Mouse (Mus musculus) neural tube, embryonic 13.5 days (tissue): Measurements from ENCODE around the gene Nab1. TPM values are rescaled to one million over a fixed set of nuclear protein-coding genes. Genes with fewer than 3 reads are reported as not detected.
A peak's percentile ranks its signal among the peaks of the same experiment; 100 is the strongest.
"Not testable (repeated sequence)": the region's sequence is repeated elsewhere in the genome, so short reads cannot be mapped to it uniquely, and the experiment has no call there.

Source experiments
- ATAC-seq: fragments of 200-750 bp; cut with Nextera tagmentation; 2 replicates; pipeline ENCODE4 v1.8.0; 2017; ENCODE audit warnings: low read depth, mild to moderate bottlenecking, moderate TSS enrichment, moderate library complexity
- H3K27ac ChIP-seq: fragments of 300-500 bp; sonication (generic); replicated peaks from 2 replicates; pipeline ENCODE4 v1.5.1; 2015; ENCODE audit warnings: moderate library complexity, mild to moderate bottlenecking, inconsistent platforms
- H3K27me3 ChIP-seq: fragments of 300-500 bp; sonication (generic); 2 replicates; pipeline ENCODE4 v1.6.1; 2015; ENCODE audit warnings: mild to moderate bottlenecking, inconsistent platforms
- H3K36me3 ChIP-seq: fragments of 300-500 bp; sonication (generic); 2 replicates; pipeline ENCODE4 v1.6.1; 2015; ENCODE audit warnings: mild to moderate bottlenecking, inconsistent platforms
- H3K4me1 ChIP-seq: fragments of 300-500 bp; sonication (generic); replicated peaks from 2 replicates; pipeline ENCODE4 v1.6.1; 2015; ENCODE audit warnings: inconsistent platforms
- H3K4me2 ChIP-seq: fragments of 300-500 bp; sonication (generic); 2 replicates; pipeline ENCODE4 v1.6.1; 2015; ENCODE audit warnings: inconsistent platforms, mild to moderate bottlenecking, moderate library complexity
- H3K4me3 ChIP-seq: fragments of 300-500 bp; sonication (generic); 2 replicates; pipeline ENCODE4 v1.5.1; 2015; ENCODE audit warnings: mild to moderate bottlenecking, inconsistent platforms
- H3K9ac ChIP-seq: fragments of 300-500 bp; sonication (generic); 2 replicates; pipeline ENCODE4 v1.6.1; 2015; ENCODE audit warnings: moderate library complexity, mild to moderate bottlenecking, inconsistent platforms
- H3K9me3 ChIP-seq: fragments of 300-500 bp; sonication (generic); 2 replicates; pipeline ENCODE4 v1.6.1; 2016; ENCODE audit warnings: inconsistent platforms
- WGBS: fragments of 180-500 bp; shearing (Covaris S2); methylation state at CpG from one replicate; pipeline ENCODE4 v1.1.7; 2015; 5-methylcytosine and 5-hydroxymethylcytosine counted together
- polyA plus RNA-seq: library from polyadenylated mRNA; unstranded; fragments of >200 nt; fragmentation: Nextera tagmentation; extraction: Ambion mirVana; gene quantifications from 2 replicates; pipeline ENCODE4 v1.2.1, GENCODE M21; 2015

Gene Nab1
- polyA plus RNA-seq = 8.9 and 9.7 TPM in 2 replicates

DNA sequence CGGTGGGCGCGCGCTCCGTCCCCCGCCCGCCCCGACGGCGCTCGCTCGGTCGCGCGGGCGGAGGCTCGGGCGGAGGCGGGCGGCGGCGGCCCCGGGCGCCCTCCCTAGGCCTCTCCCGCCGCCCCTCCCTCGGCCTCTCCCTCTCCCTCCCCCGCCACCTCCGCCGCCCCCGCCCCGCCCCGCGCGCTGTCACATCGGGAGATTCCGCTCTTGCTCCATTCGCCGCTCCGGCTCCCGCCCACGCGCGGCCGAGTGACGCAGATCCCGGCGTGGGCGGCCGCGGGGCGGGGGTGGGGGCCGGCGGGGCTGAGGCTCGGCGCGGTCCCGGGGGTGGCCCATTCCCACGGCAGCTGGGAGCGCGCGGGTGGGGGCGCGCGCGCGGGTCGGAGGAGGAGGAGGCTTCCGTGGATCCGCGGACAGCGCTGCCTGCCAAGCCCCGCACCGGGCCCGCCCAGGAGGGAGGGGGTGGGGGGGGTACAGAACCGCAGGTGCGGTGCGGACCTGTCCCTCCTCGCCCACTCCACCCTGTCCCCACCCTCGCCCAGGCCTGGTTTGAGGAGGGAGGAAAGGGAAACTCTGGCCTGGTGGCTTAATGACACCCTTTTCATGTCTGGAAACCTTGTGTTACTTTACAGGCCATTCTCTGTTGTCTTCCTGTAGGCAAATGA, at the start of gene Nab1:
Gene Nab1 (minus strand): TSS at position 366 of the 668 bp plus-strand sequence.
- H3K9me3 ChIP-seq = no peaks in the 10 kb centered on the region
- H3K36me3 ChIP-seq = no peaks in the 10 kb centered on the region
- 1% methylated on average over 57 of the region's 80 CpGs for WGBS
- peak within 1 kb of the TSS; percentile 76 for H3K27ac ChIP-seq
- H3K4me3 ChIP-seq = peak within 1 kb of the TSS; percentile 63
- peak within 1 kb of the TSS; percentile 83 for H3K4me2 ChIP-seq
- no peaks in the 10 kb centered on the region for H3K27me3 ChIP-seq
- peak; percentile 93 for ATAC-seq
- peak within 1 kb of the TSS; percentile 88 for H3K9ac ChIP-seq
- H3K4me1 ChIP-seq = peaks cover 14% of the 10 kb centered on the region

DNA sequence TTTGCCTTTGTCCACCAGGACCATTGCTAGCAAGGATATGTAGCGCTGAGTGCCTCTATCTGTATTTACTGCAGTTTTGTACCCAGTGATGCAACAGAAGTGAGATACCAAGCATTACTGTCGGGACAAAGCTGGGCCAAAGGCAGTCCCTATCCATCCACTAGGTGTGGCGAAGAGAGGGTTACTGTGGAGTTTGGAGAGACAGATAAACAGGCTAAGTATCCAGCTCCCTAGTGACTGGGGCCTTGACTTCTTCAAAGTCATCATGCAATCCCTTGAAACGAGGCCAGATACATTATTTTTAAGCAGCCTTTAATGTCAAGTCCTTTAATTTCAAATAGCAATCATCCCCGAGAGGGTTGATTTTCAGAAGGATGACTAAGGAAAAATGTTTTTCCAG, 47.0 kb upstream of the Nab1 start:
- Histone ChIP-seq H3K4me1 (no peaks in the 10 kb centered on the region), H3K27me3 (no peaks in the 10 kb centered on the region), H3K9me3 (no peaks in the 10 kb centered on the region), H3K27ac (no peak overlapping the region), H3K9ac (no peak overlapping the region), H3K4me2 (no peak overlapping the region), H3K36me3 (no peaks in the 10 kb centered on the region), H3K4me3 (no peak overlapping the region)
- no peak for ATAC-seq
- 87% methylated on average over 5 of the region's 5 CpGs for WGBS

DNA sequence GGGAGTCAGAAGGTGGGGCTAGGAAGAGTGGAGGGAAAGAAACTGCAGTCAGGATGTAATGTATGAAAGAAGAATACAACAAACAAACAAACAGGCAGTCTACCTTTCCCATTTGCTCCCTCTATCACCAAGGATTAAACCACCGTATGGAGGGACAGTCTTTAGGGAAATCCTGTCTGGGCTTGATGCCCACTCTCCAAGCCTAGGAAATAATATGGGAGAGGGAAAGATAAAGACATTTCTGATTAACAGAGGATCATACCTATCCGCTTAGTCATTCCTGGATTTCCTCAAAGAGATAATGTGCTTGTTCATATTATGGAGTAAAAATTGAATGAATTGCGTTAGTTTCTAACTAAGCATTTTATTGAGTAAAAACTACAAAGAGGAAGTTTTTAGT, 46.3 kb upstream of the Nab1 start:
- no peak overlapping the region for H3K4me3 ChIP-seq
- ATAC-seq = no peak
- no peak overlapping the region for H3K4me2 ChIP-seq
- 90% methylated on average over 3 of the region's 3 CpGs for WGBS
- no peak overlapping the region for H3K9ac ChIP-seq
- H3K27me3 ChIP-seq = no peaks in the 10 kb centered on the region
- no peaks in the 10 kb centered on the region for H3K4me1 ChIP-seq
- no peaks in the 10 kb centered on the region for H3K36me3 ChIP-seq
- no peaks in the 10 kb centered on the region for H3K9me3 ChIP-seq
- no peak overlapping the region for H3K27ac ChIP-seq

DNA sequence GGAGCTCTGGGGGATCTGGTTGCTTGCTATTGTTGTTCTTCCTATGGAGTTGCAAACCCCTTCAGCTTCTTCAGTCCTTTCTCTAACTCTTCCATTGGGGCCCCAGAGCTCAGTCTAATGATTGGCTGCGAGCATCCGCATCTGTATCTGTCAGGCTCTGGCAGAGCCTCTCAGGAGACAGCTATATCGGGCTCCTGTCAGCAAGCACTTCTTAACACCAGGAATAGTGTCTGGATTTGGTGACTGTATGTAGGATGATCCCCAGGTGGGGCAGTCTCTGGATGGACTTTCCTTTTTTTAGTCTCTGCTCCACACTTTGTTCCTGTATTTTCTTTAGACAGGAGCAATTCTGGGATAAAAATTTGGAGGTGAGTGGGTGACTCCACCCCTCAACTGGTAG, 39.6 kb upstream of the Nab1 start:
- H3K4me2 ChIP-seq, H3K4me1 ChIP-seq, H3K27ac ChIP-seq, H3K9ac ChIP-seq, H3K4me3 ChIP-seq, ATAC-seq, H3K9me3 ChIP-seq, H3K36me3 ChIP-seq, H3K27me3 ChIP-seq: not testable (repeated sequence)
- 76% methylated on average over 3 of the region's 3 CpGs for WGBS

DNA sequence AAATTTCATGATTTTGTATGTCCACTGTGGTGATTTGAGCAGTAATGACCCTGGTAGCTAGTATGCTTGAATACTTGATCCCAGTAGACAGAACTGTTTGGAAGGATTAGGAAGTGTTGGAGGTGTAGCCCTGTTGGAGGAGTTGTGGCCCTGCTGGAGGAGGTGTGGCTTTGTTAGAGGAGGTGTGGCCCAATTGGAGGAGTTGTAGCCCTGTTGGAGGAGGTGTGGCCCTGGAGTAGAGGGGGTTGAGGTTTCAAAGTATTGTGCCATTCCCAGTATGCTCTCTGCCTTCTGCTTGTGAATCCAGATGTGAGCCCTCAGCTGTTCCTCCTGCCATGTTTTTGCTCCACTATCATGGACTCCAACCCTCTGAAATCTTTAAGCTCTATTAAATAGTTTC, 29.5 kb upstream of the Nab1 start:
- Histone ChIP-seq H3K36me3 (no peaks in the 10 kb centered on the region), H3K27me3 (no peaks in the 10 kb centered on the region), H3K27ac (no peak overlapping the region), H3K4me3 (no peak overlapping the region), H3K9me3 (no peaks in the 10 kb centered on the region), H3K4me2 (no peak overlapping the region), H3K9ac (no peak overlapping the region), H3K4me1 (no peaks in the 10 kb centered on the region)
- no peak for ATAC-seq

DNA sequence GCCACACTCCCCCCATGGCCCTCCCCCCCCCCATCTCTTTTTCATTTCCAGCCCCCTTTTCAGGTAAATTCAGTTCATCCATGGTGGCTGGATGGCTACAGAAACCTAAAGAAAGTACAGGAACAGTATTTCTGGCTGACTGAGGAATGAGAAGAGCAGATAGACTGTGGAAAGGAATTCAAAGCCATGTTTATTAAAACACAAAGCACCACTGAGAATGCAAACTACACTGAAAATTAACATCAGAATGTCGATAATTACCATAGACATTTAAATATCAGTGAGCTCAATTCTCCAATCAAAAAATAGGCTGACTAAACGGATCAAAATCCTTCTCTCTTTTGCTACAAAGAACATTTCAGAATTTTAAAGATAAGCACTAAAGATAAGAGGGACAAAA, 27.2 kb upstream of the Nab1 start:
- Histone ChIP-seq H3K36me3 (no peaks in the 10 kb centered on the region), H3K9me3 (no peaks in the 10 kb centered on the region), H3K27ac (no peak overlapping the region), H3K4me1 (peaks cover 5% of the 10 kb centered on the region; the same call in 1 of the 2 replicates), H3K9ac (no peak overlapping the region), H3K4me2 (no peak overlapping the region), H3K4me3 (no peak overlapping the region), H3K27me3 (no peaks in the 10 kb centered on the region)
- no peak for ATAC-seq
- WGBS = 35% methylated on average over 2 of the region's 2 CpGs

DNA sequence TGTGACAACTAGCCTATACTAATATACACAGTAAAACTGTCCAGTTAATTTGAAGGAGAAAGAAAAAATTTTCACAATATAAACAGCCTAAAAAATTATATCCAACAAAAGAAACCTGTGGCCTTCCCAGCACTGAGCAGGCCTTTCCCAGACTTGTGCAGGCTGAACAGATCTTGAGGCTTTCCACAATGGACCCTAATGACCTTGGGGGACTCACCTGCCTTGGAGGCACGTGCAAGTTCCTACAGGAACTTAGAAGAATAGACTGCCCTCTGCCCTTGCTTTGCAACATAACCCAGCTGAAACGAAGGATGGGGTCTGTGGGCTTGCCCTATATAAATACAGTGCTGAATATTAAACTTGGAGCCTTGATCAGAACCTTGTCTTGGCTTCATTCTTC, 26.8 kb upstream of the Nab1 start:
- no peak for ATAC-seq
- Histone ChIP-seq H3K27ac (no peak overlapping the region), H3K4me3 (no peak overlapping the region), H3K27me3 (no peaks in the 10 kb centered on the region), H3K4me1 (peaks cover 5% of the 10 kb centered on the region; the same call in 1 of the 2 replicates), H3K9ac (no peak overlapping the region), H3K36me3 (no peaks in the 10 kb centered on the region), H3K9me3 (no peaks in the 10 kb centered on the region), H3K4me2 (no peak overlapping the region)
- 52% methylated on average over 2 of the region's 2 CpGs for WGBS

DNA sequence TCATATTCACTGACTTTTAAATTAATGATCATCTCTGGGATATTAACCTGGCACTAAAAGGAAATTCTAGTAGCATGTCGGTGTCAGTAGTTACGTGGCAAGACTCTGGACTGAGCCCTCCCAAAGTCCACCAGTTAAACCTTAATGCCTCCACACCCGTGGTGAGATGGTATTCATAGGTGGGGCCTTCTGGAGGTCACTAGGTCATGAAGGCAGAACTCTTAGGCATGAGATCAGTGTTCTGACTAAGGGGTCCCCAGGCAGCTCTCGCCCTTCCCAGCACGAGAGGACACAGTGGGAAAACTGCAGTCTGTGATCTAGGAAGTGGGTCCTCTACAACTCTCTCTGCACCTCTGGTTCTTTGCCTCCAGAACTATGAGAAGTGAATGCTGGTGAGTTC, 24.2 kb upstream of the Nab1 start:
- H3K4me1 ChIP-seq = peaks cover 5% of the 10 kb centered on the region; the same call in 1 of the 2 replicates
- H3K27ac ChIP-seq = no peak overlapping the region

DNA sequence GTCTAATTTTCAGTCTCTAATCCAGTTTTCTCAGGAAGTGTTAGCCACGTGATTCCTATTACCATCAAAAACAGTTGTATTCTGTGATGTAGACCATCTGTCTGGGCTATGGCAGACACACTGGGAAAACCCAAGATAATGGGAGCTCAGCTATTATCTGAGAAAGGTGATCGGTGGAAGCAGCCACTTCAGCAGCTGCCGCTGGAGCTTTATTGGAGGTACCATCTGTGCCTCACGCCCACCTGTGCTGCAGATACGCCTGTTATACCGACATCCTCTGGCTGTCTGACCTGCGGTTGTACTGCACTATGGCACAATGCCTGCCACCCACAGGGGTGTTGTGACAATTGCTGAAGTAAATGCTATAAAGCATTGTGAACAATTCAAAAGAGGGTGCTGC, 23.7 kb upstream of the Nab1 start:
- peaks cover 5% of the 10 kb centered on the region; the same call in 1 of the 2 replicates for H3K4me1 ChIP-seq
- no peaks in the 10 kb centered on the region for H3K27me3 ChIP-seq
- ATAC-seq = peak; percentile 83
- 24% methylated on average over 7 of the region's 7 CpGs for WGBS
- H3K27ac ChIP-seq = no peak overlapping the region
- H3K36me3 ChIP-seq = no peaks in the 10 kb centered on the region
- no peak overlapping the region for H3K4me2 ChIP-seq
- H3K9me3 ChIP-seq = no peaks in the 10 kb centered on the region
- no peak overlapping the region for H3K4me3 ChIP-seq
- H3K9ac ChIP-seq = no peak overlapping the region

More for the DNA sequence above, 24.2 kb upstream of the Nab1 start:
- Histone ChIP-seq H3K9ac (no peak overlapping the region), H3K9me3 (no peaks in the 10 kb centered on the region), H3K4me2 (no peak overlapping the region), H3K4me3 (no peak overlapping the region), H3K27me3 (no peaks in the 10 kb centered on the region), H3K36me3 (no peaks in the 10 kb centered on the region)
- ATAC-seq = no peak
- WGBS = 52% methylated on average over 5 of the region's 5 CpGs

DNA sequence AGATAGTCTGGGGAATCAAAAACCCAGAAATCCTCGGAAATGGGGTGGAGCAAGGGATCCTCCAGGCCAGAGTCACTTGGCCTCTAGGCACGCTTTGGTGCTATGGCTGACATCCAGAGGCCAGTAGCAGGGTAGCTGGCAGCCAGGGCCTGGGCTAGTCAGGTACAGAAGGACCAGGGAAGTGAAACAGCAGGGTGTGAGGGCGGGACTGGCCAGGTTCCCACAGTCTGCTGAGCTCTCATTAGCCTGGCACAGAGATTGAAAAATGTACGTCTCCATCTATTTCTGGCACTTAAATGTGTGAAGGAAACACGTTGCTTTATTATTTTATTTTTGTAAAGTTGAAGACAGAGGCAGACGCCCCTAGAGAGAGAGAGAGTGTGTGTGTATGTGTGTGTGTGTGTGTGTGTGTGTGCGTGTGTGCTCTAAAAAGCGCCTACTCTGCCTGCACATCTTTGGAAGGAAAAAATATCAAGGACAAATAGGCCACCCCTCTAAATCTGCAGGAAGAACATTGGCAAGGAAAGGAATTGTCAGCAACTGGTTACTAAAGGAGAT, 21.0 kb upstream of the Nab1 start:
- no peaks in the 10 kb centered on the region for H3K36me3 ChIP-seq
- H3K4me3 ChIP-seq = no peak overlapping the region
- no peak for ATAC-seq
- no peak overlapping the region for H3K27ac ChIP-seq
- H3K9me3 ChIP-seq = no peaks in the 10 kb centered on the region
- no peak overlapping the region for H3K4me2 ChIP-seq
- no peaks in the 10 kb centered on the region for H3K27me3 ChIP-seq
- H3K9ac ChIP-seq = no peak overlapping the region
- 71% methylated on average over 8 of the region's 8 CpGs for WGBS
- H3K4me1 ChIP-seq = peaks cover 5% of the 10 kb centered on the region; the same call in 1 of the 2 replicates

DNA sequence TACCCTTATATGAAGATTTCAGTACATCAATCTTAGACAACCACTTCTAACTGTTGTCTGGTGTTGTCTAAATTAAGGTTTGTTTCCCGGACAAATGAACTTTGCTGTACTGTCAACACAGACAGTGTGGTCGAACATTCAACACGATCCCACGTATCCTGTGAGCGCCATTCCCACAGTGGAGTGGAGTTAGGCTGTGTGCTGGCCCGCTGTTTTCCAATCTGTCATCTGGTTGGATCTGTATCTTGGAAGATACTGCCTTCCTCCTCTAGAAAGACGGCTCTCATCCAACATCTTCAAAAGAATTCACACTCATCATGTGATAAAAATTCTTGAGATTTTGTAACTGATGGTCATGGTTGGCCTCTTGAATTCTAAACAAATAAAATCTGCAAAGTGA, 19.7 kb upstream of the Nab1 start:
- Histone ChIP-seq H3K36me3 (no peaks in the 10 kb centered on the region), H3K27me3 (no peaks in the 10 kb centered on the region), H3K27ac (no peak overlapping the region), H3K9me3 (no peaks in the 10 kb centered on the region), H3K4me2 (no peak overlapping the region), H3K4me3 (no peak overlapping the region), H3K4me1 (peaks cover 5% of the 10 kb centered on the region; the same call in 1 of the 2 replicates), H3K9ac (no peak overlapping the region)
- no peak for ATAC-seq
- 94% methylated on average over 7 of the region's 7 CpGs for WGBS

DNA sequence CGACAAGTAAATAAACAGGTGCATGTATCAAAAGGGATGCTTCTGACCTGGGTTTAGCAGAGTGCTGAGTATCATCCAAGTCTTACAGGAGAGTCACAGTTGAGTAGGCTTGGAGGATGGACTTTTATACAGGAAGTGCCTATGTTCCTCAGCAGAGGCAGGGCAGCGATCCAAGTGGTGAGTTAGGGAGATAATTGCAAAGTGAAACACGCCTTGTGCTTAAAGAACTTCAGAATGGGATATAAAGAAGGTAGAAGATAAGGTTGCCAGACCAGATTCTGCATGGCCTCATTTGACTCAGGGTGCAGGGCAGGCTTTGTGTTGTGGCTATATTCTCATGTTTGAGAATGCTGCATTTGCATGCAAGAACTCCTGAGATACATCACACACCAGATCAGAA, 14.8 kb upstream of the Nab1 start:
- WGBS = 89% methylated on average over 3 of the region's 3 CpGs
- no peak for ATAC-seq

More for the DNA sequence above, 14.8 kb upstream of the Nab1 start:
- Histone ChIP-seq H3K9me3 (no peaks in the 10 kb centered on the region), H3K4me3 (no peak overlapping the region), H3K4me2 (no peak overlapping the region), H3K27ac (no peak overlapping the region), H3K36me3 (no peaks in the 10 kb centered on the region), H3K4me1 (no peaks in the 10 kb centered on the region), H3K27me3 (no peaks in the 10 kb centered on the region), H3K9ac (no peak overlapping the region)
